Mouse (Mus musculus) Patski (cell line): ENCODE results near the gene Exoc3. TPM values are rescaled to one million over a fixed set of nuclear protein-coding genes. Genes with fewer than 3 reads are reported as not detected.

ENCODE experiments used
- ATAC-seq: fragments of 100-300 bp; one replicate; pipeline ENCODE4 v1.8.0; 2021
- CTCF ChIA-PET: fragments of 350-600 bp; sonication (Branson Sonifier 250); formaldehyde crosslinking; loops from one replicate; lab custom pipeline; 2022; ENCODE audit warnings: inconsistent platforms; lab: Charles Lee
- POLR2A ChIA-PET: fragments of 350-600 bp; sonication (Branson Sonifier 250); formaldehyde crosslinking; loops from one replicate; lab custom pipeline; 2022; ENCODE audit warnings: antibody characterized with exemption, inconsistent platforms; lab: Charles Lee
- DNase-seq: peaks from one replicate; pipeline ENCODE4 v3.0.0-alpha.2; 2011; ENCODE audit warnings: low read depth, low spot score
- H3K27me3 ChIP-seq: fragments of 371-371 bp; one replicate; pipeline ENCODE4 v1.5.1; 2021
- CTCF ChIP-seq: fragments of 100-300 bp; IDR thresholded peaks from one replicate; pipeline ENCODE4 v1.5.1; 2021
- in situ Hi-C: fragments of 300-500 bp; cut with MboI; formaldehyde crosslinking; loops from 3 replicates; pipeline ENCODE4 v1.11.1; 2018; ENCODE audit warnings: low pct_unique_long_range_greater_than_20kb, mixed read lengths
- polyA plus RNA-seq: library from polyadenylated mRNA; unstranded; gene quantifications from one replicate; pipeline ENCODE4 v1.2.3, GENCODE M21; 2021

Exoc3 gene
- polyA plus RNA-seq = 36.6 TPM

- no peak for TF ChIP-seq CTCF
- in situ Hi-C loops = no loop called here
- ChIA-PET CTCF (interaction anchor here (0.9 to 1.5 kb wide), 3 partner anchors 12 to 108 kb away, joined by 3 to 4 read pairs (median 3); no protein-coding TSS in a partner anchor), POLR2A (interaction anchor here (0.7 to 1.4 kb wide), 3 partner anchors 9 to 825 kb away, joined by 3 to 5 read pairs (median 4); no protein-coding TSS in a partner anchor)
- DNase-seq = peak; percentile 54
- peaks cover 1% of the 10 kb centered on the region for H3K27me3 ChIP-seq
- peak; percentile 98 for ATAC-seq
Observed at GRCm38 (mm10) chr13:74208317-74208985, at the start of gene Exoc3. Gene Exoc3 (minus strand): TSS chr13:74208732.

- ATAC-seq (no peak), DNase-seq (no peak)
- CTCF ChIA-PET = no interaction called here
- in situ Hi-C loops = no loop called here
- no peak for TF ChIP-seq CTCF
- H3K27me3 ChIP-seq = peaks cover 57% of the 10 kb centered on the region
- POLR2A ChIA-PET = no interaction called here
Observed at GRCm38 (mm10) chr13:74246494-74246893, 38.0 kb upstream of the Exoc3 start.

- ATAC-seq = no peak
- H3K27me3 ChIP-seq = peaks cover 58% of the 10 kb centered on the region
- DNase-seq = no peak
- POLR2A ChIA-PET = no interaction called here
- no peak for TF ChIP-seq CTCF
- CTCF ChIA-PET = no interaction called here
- in situ Hi-C loops = no loop called here
Observed at GRCm38 (mm10) chr13:74245899-74246231, 37.3 kb upstream of the Exoc3 start.

GRCm38 (mm10) chr13:74245214-74245898 lies 36.8 kb upstream of the Exoc3 start:
- CTCF ChIA-PET = no interaction called here

GRCm38 (mm10) chr13:74237574-74237973 lies 29.0 kb upstream of the Exoc3 start:
- in situ Hi-C loops = no loop called here
- TF ChIP-seq CTCF = no peak
- DNase-seq (no peak), ATAC-seq (no peak)
- CTCF ChIA-PET = no interaction called here
- POLR2A ChIA-PET = no interaction called here
- peaks cover 47% of the 10 kb centered on the region for H3K27me3 ChIP-seq

More at GRCm38 (mm10) chr13:74245214-74245898, 36.8 kb upstream of the Exoc3 start:
- peaks cover 56% of the 10 kb centered on the region for H3K27me3 ChIP-seq
- POLR2A ChIA-PET = no interaction called here
- no peak for DNase-seq
- TF ChIP-seq CTCF = no peak
- ATAC-seq = no peak
- in situ Hi-C loops = no loop called here

- DNase-seq (no peak), ATAC-seq (no peak)
- in situ Hi-C loops = no loop called here
- no peak for TF ChIP-seq CTCF
- POLR2A ChIA-PET = no interaction called here
- CTCF ChIA-PET = interaction anchor here (1.1 kb wide), 1 partner anchor 13 kb away, joined by 4 read pairs; no protein-coding TSS in a partner anchor
- H3K27me3 ChIP-seq = peaks cover 30% of the 10 kb centered on the region
Observed at GRCm38 (mm10) chr13:74220659-74221058, 12.1 kb upstream of the Exoc3 start.

- in situ Hi-C loops = no loop called here
- CTCF ChIA-PET = no interaction called here
Observed at GRCm38 (mm10) chr13:74218441-74218840, 9.9 kb upstream of the Exoc3 start.

GRCm38 (mm10) chr13:74208986-74209345 lies 434 bp upstream of the Exoc3 start:
- ATAC-seq (peak; percentile 1), DNase-seq (no peak)
- peaks cover 6% of the 10 kb centered on the region for H3K27me3 ChIP-seq
- no peak for TF ChIP-seq CTCF
- POLR2A ChIA-PET = interaction anchor here (0.7 kb wide), 1 partner anchor 824 kb away, joined by 4 read pairs; no protein-coding TSS in a partner anchor
- in situ Hi-C loops = no loop called here
- CTCF ChIA-PET = interaction anchor here (0.9 to 1.5 kb wide), 2 partner anchors 14 to 108 kb away, joined by 3 read pairs; no protein-coding TSS in a partner anchor

More at GRCm38 (mm10) chr13:74218441-74218840, 9.9 kb upstream of the Exoc3 start:
- peaks cover 32% of the 10 kb centered on the region for H3K27me3 ChIP-seq
- TF ChIP-seq CTCF = no peak
- POLR2A ChIA-PET = interaction anchor here (0.9 kb wide), 1 partner anchor 11 kb away, joined by 3 read pairs; no protein-coding TSS in a partner anchor
- no peak for ATAC-seq
- no peak for DNase-seq

- ChIA-PET CTCF (interaction anchor here (1.0 kb wide), 1 partner anchor 93 kb away, joined by 4 read pairs; no protein-coding TSS in a partner anchor), POLR2A (no interaction called here)
- ATAC-seq (no peak), DNase-seq (no peak)
- H3K27me3 ChIP-seq = no peaks in the 10 kb centered on the region
- TF ChIP-seq CTCF = no peak
- in situ Hi-C loops = no loop called here
Observed at GRCm38 (mm10) chr13:74196451-74196850, 12.1 kb downstream of the Exoc3 start.

- peak; percentile 61 for TF ChIP-seq CTCF
- in situ Hi-C loops = loop anchor here (5.0 kb wide), 1 partner anchor 100 kb away; the partner anchor contains the start of gene Ahrr
- CTCF ChIA-PET = no interaction called here
- POLR2A ChIA-PET = no interaction called here
- no peak for DNase-seq
- no peak for ATAC-seq
- no peaks in the 10 kb centered on the region for H3K27me3 ChIP-seq
Observed at GRCm38 (mm10) chr13:74192613-74193012, 15.9 kb downstream of the Exoc3 start.
